In the genomic region with DNA sequence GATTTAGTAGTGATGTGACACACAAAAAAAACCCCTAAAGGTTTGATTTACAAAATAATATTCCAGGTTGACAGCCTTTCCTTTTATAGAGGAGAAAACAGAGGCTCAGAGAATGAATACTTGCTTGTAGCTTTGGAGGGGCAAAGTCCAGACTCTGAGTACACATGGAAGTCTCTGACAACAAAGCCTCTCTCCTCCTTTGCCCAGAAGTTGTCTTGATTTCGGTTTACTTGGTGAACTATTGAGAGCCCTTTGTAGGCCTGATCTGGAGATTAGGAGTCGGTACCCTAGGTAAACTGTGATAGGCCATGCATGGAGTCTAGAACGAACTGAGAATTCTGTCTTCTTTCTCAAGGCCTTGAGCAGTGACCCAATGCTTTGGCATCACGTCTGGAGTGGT, we compare ENCODE assay signal across 12 mouse cellular contexts. TPM values are rescaled to one million over a fixed set of nuclear protein-coding genes. Genes with fewer than 3 reads are reported as not detected.
A peak's percentile ranks its signal among the peaks of the same experiment; 100 is the strongest.
DNase-seq lines count a peak whose midpoint lies in the region; TF ChIP-seq lines count a peak whose summit lies in the region.
"Had no signal": no experiment of that assay in that cellular context is flagged by ENCODE, and none has a peak within 500 bp of the region (broad histone marks: within the 10 kb centered on the region; RNA-seq: fewer than 3 reads in every experiment).

No protein-coding gene starts in this region.

- peak overlapping the region; percentile 53 for H3K27ac ChIP-seq in heart, adult 2 months
- no peak overlapping the region for H3K27ac ChIP-seq in heart, embryonic 10.5 days
- peak overlapping the region; percentile 78 for H3K27ac ChIP-seq in liver, adult 2 months (replicated peaks; ENCODE audit: insufficient read depth, low read depth, low read length)
- peak overlapping the region; percentile 38; the same call in 1 of the 2 replicates for H3K27ac ChIP-seq in small intestine, adult 2 months (ENCODE audit: insufficient read depth, low read depth, low read length)
- H3K27ac ChIP-seq: embryonic facial prominence, embryonic 10.5 days; limb, embryonic 13.5 days had no signal

- H3K4me1 ChIP-seq in heart, adult 2 months (ENCODE audit: control insufficient read depth, insufficient read depth, low read length): peaks cover 1% of the 10 kb centered on the region
- peaks cover 9% of the 10 kb centered on the region; the same call in 1 of the 2 replicates for H3K4me1 ChIP-seq in heart, embryonic 10.5 days
- H3K4me1 ChIP-seq in liver, adult 2 months (ENCODE audit: control insufficient read depth, insufficient read depth, low read length): peaks cover 7% of the 10 kb centered on the region
- H3K4me1 ChIP-seq in small intestine, adult 2 months (ENCODE audit: control insufficient read depth, insufficient read depth, insufficient read length, low read length): peaks cover 8% of the 10 kb centered on the region; the same call in 1 of the 2 replicates

- H3K36me3 ChIP-seq in heart, adult 2 months (ENCODE audit: control insufficient read depth, insufficient read depth, low read length): no peaks in the 10 kb centered on the region; the same call in none of the 2 replicates
- no peaks in the 10 kb centered on the region for H3K36me3 ChIP-seq in heart, embryonic 10.5 days
- no peaks in the 10 kb centered on the region for H3K36me3 ChIP-seq in liver, adult 2 months (ENCODE audit: control insufficient read depth, insufficient read depth, low read length)
- no peaks in the 10 kb centered on the region for H3K36me3 ChIP-seq in small intestine, adult 2 months (ENCODE audit: control insufficient read depth, insufficient read depth, low read length)
- H3K36me3 ChIP-seq: embryonic facial prominence, embryonic 10.5 days; limb, embryonic 13.5 days had no signal

- no peaks in the 10 kb centered on the region for H3K9me3 ChIP-seq in heart, embryonic 10.5 days
- H3K9me3 ChIP-seq: embryonic facial prominence, embryonic 10.5 days; limb, embryonic 13.5 days had no signal

- no peak for DNase-seq in heart, adult 2 months
- no peak for DNase-seq in heart, embryonic 10.5 days (ENCODE audit: low spot score)
- peak; percentile 75 for DNase-seq in liver, adult 2 months (ENCODE audit: extremely low read depth, low read depth, low spot score)
- DNase-seq in liver: no peak
- peak; percentile 52 to 70 for DNase-seq in kidney, adult 8-10 months
- DNase-seq in embryo, embryonic 11 days: no peak
- DNase-seq in right cerebral cortex, adult 18-20 months: no peak
- DNase-seq: cerebellum, adult 8-10 months; heart, postnatal 36 days had no signal

- no peak for TF ChIP-seq POLR2A in heart, adult 2 months (IDR thresholded peaks at IDR 0.05; ENCODE audit: insufficient read depth, low read depth, low read length)
- TF ChIP-seq POLR2A in liver, adult 2 months (IDR thresholded peaks at IDR 0.05; ENCODE audit: extremely low read depth, insufficient read depth, low read length): no peak
- TF ChIP-seq POLR2A in small intestine, adult 2 months (IDR thresholded peaks at IDR 0.05; ENCODE audit: low read depth, low read length): no peak

- no peak for TF ChIP-seq CTCF in heart, adult 2 months (IDR thresholded peaks at IDR 0.05)
- no peak for TF ChIP-seq CTCF in liver, adult 2 months (IDR thresholded peaks at IDR 0.05; ENCODE audit: low read depth, low read length)
- no peak for TF ChIP-seq CTCF in small intestine, adult 2 months (IDR thresholded peaks at IDR 0.05; ENCODE audit: extremely low read depth, insufficient read length, insufficient replicate concordance, low read depth, low read length)

- no peaks in the 10 kb centered on the region for H3K27me3 ChIP-seq in heart, adult 2 months (ENCODE audit: control insufficient read depth, insufficient read depth, low read length)
- H3K27me3 ChIP-seq in heart, embryonic 10.5 days (ENCODE audit: insufficient read depth, poor library complexity, severe bottlenecking): no peaks in the 10 kb centered on the region
- no peaks in the 10 kb centered on the region for H3K27me3 ChIP-seq in liver, adult 2 months (ENCODE audit: control insufficient read depth, insufficient read depth, low read length)
- H3K27me3 ChIP-seq in small intestine, adult 2 months (ENCODE audit: control insufficient read depth, insufficient read depth, low read length): no peaks in the 10 kb centered on the region
- H3K27me3 ChIP-seq: limb, embryonic 13.5 days had no signal

- 67% methylated on average over 4 of the region's 4 CpGs for WGBS in heart, adult 2 months
- WGBS in heart, embryonic 10.5 days: 66% methylated on average over 4 of the region's 4 CpGs
- 16% methylated on average over 4 of the region's 4 CpGs for WGBS in liver, adult 2 months
- WGBS in small intestine, adult 2 months: 18% methylated on average over 4 of the region's 4 CpGs

- no peak overlapping the region for H3K9ac ChIP-seq in heart, adult 2 months (ENCODE audit: low read depth, low read length)
- no peak overlapping the region for H3K9ac ChIP-seq in liver, adult 2 months (ENCODE audit: low read depth, low read length)
- H3K9ac ChIP-seq: limb, embryonic 13.5 days had no signal

- no peak overlapping the region for H3K4me3 ChIP-seq in heart, adult 2 months
- H3K4me3 ChIP-seq in heart, embryonic 10.5 days: no peak overlapping the region
- no peak overlapping the region for H3K4me3 ChIP-seq in liver, adult 2 months (ENCODE audit: insufficient read depth, low read depth, low read length)
- no peak overlapping the region for H3K4me3 ChIP-seq in small intestine, adult 2 months (ENCODE audit: low read depth, low read length)
- H3K4me3 ChIP-seq: embryonic facial prominence, embryonic 10.5 days; limb, embryonic 13.5 days had no signal

- no peak for TF ChIP-seq EP300 in heart, adult 2 months (IDR thresholded peaks at IDR 0.05; ENCODE audit: insufficient read depth, low read depth, low read length)

- H3K79me2 ChIP-seq in heart, adult 2 months (replicated peaks; ENCODE audit: control insufficient read depth, insufficient read depth, low read length): peaks cover 7% of the 10 kb centered on the region
- H3K79me2 ChIP-seq in liver, adult 2 months (ENCODE audit: control insufficient read depth, insufficient read depth, low read length): peaks cover 27% of the 10 kb centered on the region

- intact Hi-C loops in heart, adult 2 months (cut with DNase I): loop anchor here (5.0 to 10.0 kb wide), 2 partner anchors 70 to 202 kb away; no protein-coding TSS in a partner anchor

RNA-seq across cellular contexts. Expression of gene Myo6, which starts 2.3 kb away (rescaled TPM):
- total RNA-seq in heart, adult 2 months (2021): 10 to 100 TPM; 10.5 to 11.4 TPM
- 6.4 and 6.9 TPM in 2 replicates for polyA plus RNA-seq in heart, adult 2 months (2012; rRNA removed)
- 9.8 and 15.1 TPM in 2 replicates for polyA plus RNA-seq in heart, embryonic 10.5 days (2016; fragmentation: Nextera tagmentation; extraction: Ambion mirVana)
- 31.0 and 31.7 TPM in 2 replicates for total RNA-seq in liver, adult 2 months (2014; rRNA removed)
- polyA plus RNA-seq in liver, adult 2 months (2012; rRNA removed): 8.2 and 12.4 TPM in 2 replicates
- 18.5 and 36.8 TPM in 2 replicates for polyA plus RNA-seq in small intestine, adult 2 months (2012; rRNA removed)

Comparison
In these comparisons a context has a peak if more than half of its experiments do, and no peak if none do; other contexts are left out.
1. DNase-seq: peak in liver, adult 2 months (single experiment) and kidney, adult 8-10 months (2 of 2); none in heart, adult 2 months (0 of 2), heart, embryonic 10.5 days (single experiment), liver (single experiment), embryo, embryonic 11 days (single experiment) and right cerebral cortex, adult 18-20 months (single experiment).